Mouse (Mus musculus): ENCODE results near the gene Immp2l.
A peak's percentile ranks its signal among the peaks of the same experiment; 100 is the strongest.

Gene Immp2l

DNA sequence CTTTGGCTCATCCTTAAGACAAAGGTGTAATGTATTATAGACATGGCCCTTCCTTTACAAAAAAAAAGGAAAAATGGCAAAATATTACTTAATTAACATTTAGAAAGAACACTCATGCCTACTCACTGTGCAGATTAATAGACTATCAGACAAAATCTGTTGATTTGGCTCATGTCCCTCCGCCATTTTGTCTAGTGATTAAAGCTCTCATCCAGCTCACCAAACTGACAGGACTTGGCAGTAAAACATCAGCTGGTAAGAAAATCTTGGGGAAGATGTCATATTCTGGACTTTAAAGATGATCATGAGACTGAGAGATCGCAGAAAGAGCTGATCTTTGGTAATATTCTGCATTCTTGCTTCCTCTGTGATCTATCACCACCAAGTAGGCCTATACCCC, 293.5 kb downstream of the Immp2l start:
- DNase-seq (ENCODE audit: low read depth), result no peak

DNA sequence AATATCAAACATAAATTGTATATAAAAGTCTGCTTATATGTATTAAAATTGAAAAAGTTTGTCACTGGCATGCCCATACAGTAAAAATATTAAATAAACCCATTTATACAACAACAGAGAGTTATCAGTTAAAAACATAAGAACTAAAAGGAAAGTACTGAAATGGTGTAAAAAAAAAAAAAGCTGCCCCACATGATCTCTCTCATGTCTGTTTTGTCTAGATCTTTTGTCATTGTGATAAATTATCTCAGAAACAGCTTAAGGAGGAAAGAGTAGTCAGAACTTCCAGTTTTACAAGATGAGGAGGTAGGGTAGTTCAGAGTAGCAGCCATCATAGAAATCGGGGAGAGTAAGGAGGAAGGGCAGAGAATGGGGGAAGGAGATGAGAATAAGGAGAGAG, 298.1 kb downstream of the Immp2l start:
- DNase-seq (ENCODE audit: low read depth), result no peak

DNA sequence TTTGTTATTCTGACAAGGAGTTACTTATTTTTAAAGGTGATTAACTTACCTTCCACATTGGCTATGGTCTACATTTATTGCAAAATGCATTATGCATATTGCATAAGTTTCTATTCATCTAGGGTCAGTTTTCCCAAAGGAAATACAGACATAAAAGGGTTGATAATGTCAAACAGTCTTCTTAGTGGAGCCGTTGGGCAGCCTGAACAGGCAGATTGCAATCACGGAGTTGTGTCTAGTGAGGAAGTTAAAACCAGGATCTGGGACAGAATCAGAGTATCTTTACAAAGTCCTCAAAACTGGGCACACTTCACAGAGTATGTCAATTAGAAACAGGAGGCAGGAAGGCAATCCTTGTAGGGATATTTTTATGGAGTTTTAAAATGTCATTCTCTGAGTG, 300.5 kb downstream of the Immp2l start:
- DNase-seq (ENCODE audit: low read depth), result no peak

DNA sequence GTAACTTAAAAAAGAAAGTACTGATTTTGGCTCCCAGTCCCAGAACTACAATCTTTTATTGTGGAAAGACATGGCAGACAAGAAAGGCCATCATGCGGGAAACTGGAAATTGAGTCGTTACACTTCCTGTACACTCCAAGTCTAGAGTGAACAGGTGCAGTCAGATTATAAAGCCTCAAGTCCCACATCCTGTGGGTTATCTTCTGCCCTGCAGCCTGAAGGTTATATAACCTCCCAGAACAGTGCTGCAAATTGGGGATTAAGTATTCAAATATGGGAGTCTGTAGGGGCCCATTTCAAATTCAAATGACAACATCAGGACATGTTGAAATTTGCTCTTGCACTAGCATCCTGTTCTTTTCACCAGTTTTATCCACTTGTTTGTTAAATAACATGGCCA, 301.9 kb downstream of the Immp2l start:
- no peak for DNase-seq (ENCODE audit: low read depth)

DNA sequence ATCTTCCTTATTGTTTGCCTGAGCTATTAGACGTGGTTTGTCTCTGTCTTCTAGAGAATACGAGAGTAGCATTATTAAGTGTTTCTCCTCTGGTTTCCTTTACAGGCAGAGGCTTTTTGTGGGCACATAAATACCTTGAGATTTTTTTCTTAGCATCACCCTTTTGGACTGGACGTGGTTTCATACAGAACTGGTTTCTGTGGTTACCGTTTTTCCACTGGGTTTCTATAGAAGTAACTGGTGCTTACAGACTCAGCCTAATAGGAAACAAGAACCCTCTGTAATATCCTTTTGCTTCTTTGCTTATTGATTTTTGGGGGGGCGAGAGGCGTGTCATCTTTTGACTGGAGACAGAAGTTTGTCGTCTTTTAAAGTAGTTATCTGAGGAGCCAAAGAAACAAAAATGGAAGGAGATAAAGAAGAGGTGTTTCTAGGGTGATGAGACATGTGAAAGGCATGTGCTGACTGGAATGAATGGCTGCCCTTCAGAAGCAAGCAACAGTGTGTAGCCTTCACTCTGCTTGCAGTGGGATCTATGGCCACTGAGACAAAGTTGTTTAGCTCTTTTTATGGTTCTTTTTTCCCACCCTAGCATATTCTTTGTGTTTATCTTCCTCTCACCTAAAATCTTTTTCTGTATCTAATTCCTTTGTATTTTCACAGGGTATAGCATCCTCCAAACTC, 307.2 kb downstream of the Immp2l start:
- peak; percentile 5 for DNase-seq (ENCODE audit: low read depth)

DNA sequence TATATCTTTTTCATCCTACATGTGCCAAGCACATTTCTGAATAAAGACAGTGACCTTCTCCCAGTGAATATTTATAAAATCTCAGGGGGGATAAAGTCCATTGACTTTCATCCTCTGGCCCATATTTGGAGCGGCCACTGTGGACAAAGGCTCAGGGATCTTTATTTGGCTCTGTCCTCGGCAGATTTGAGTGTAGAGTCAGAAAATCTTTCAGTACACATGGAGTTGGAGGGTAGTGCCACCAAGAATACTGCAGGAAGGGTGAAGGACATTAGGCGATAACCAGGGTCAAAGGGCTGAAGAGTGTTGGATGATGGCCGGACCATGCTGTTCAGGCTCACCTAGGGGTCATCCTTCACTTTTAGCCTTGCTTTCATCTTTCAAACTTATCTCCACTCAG, 321.7 kb downstream of the Immp2l start:
- no peak for DNase-seq (ENCODE audit: low read depth)

DNA sequence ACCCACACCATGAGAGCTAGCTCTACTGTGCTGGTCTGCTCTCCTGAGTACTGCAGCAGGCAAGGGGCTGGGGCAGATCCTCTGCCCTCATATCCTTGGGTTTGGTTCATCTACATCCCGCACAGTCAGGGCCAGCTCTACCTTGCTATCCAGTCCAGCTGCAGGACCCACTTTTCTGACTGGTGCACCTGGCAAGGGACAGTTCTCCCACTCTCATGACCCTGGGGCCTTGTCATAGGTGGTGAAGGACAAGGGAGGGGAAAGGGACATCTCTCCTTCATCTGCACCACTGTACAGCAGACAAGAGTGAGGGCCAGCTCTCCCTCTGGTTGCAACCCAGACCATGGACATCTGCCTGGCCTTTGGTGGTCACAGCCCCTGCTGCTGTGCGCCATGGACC, 323.6 kb downstream of the Immp2l start:
- no peak for DNase-seq (ENCODE audit: low read depth)

DNA sequence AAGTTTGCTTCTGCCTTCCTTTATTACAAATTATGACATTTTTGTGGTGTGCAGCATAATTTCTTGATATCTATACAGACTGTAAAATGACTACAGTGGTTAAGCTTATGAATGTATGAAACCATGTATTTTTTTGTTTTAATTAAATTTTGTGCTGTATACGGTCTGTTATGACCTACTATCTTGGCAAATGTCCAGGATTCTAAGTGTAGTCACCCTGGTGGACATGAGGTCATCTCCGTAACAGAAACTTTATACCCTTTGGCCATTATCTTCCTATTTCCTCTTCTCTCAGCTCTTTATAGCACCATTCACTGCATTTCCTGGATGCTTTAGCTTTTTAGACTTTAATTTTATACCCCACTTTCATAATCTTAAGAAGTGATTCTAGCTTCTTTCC, 325.5 kb downstream of the Immp2l start:
- DNase-seq (ENCODE audit: low read depth), result no peak

DNA sequence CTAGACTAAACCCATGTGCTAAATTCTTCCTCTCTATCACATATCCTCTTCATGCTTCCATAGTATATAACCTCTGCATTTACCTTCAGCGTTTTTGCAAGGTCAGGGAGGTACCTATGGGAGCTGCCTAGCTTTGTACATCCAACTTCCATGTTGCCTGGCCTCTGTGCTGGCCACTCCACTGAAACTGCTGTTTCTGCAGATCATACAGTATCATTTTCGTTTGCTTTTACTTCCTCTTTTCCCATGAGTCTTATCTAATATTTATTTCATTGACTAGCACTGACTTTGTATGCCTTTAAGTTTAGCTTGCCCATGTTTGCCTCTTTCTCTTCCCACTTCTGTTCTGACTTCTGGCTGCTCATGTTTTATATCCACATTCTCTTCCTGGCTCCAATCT, 325.9 kb downstream of the Immp2l start:
- no peak for DNase-seq (ENCODE audit: low read depth)

DNA sequence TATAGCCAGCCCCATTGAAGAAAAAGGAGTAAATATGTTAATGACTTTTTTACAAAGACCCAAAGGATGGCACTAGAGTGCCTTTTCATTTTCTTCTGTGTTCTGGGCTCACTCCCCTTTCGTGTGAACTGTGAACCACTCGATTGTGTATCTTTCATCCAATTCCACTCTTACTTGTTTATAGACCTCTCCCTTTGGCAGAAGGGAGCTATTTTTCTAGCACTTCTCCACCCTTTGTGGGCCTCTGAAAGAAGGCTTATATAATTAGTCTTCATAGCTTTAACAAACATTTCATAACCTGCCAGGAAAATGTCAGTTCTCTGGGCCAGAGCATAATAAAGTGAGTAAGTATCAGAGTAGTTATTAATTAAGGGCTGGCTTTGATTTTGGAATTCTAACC, 327.4 kb downstream of the Immp2l start:
- DNase-seq (ENCODE audit: low read depth), result no peak

DNA sequence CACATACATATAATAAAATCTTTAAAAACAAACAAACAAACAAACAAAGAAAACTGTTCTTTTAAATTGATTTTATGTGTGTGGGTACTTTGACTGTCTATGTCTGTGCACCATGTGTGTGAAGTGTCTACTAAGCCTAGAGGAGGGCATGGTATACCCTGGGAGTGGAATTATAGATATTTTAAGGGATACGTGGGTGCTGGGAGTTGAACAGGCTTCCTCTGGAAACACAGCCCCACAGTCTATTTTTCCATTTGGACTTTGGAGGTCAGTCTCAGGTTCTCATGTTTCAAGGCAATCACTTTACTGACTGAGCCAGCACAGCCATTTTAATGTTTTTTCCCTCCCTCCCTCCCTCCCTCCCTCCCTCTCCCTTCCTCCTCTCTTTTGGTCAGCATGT, 331.0 kb downstream of the Immp2l start:
- DNase-seq (ENCODE audit: low read depth), result no peak

DNA sequence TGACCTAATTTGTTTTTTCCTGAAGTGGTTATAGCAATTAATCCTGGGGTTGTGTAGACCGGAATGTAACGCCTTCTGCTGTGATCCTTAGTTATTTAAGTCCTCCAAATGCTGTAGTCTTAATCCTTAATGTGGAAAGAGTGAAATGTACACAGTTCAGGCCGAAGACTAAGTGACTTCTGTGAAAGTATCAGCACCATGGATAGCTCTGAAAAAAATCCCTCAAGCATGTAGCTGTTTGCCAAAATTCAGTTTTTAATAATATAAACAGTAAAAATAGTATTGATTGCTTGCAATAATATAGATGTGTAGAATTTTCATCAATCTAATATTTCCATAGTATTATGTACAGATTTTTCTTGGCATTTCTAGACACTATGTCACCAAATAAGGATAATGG, 332.1 kb downstream of the Immp2l start:
- DNase-seq (ENCODE audit: low read depth), result no peak

DNA sequence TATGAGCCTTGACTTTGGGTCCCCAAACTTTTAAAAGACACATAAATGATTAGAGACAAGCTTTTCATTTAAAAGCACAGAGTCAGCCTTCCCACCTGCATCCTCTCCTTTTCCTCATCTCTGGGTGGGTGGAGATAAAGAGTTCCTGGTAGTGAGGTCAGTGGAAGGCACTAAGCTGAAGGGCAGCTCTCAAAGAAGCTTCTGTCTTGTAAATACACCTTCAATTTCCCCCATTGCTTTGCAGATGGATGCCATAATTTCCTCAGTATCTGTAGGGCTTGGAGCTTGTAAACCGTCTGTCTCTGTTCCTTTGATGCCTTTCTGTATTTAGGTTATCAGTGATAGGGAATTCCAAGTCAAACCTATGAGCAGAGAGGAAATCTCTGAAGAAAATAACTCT, 362.8 kb downstream of the Immp2l start:
- no peak for DNase-seq (ENCODE audit: low read depth)

DNA sequence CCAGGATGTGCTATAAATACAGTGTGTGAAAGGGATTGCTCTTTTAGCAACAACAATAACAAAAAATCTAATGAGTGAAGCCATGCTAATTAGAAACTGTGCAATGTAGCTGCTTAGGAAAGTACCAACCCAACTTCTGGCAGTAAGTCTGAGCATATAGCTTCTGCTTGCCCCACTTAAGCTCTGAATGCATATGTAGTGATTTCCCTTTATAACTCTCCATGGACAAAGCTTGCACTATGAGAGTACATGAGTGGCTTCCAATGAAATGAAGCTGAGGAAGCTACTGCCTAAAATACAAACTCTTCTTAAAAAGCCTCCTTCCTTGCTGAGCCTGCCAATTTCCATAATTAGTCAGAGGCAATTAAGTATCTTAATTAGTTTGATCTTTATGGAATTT, 370.3 kb downstream of the Immp2l start:
- no peak for DNase-seq (ENCODE audit: low read depth)

DNA sequence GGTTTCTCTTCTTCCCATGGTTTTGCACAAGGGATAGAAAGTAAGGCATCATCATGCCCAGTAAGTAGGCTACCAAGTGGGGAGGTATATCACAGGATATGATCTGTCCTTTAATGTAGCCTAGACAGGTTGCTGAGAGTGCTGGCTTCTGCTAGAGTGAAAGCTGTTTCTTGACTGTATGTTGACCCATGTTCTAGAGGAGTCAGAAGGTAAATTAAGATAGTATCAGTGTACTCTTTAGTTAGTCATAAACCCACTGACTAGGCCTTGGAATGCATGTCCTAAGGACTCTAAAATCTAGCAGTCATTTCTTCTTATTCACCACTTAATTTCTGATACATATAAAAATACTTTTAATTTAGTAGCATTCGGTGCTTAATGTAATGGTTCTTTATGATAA, 377.2 kb downstream of the Immp2l start:
- DNase-seq (ENCODE audit: low read depth), result no peak

DNA sequence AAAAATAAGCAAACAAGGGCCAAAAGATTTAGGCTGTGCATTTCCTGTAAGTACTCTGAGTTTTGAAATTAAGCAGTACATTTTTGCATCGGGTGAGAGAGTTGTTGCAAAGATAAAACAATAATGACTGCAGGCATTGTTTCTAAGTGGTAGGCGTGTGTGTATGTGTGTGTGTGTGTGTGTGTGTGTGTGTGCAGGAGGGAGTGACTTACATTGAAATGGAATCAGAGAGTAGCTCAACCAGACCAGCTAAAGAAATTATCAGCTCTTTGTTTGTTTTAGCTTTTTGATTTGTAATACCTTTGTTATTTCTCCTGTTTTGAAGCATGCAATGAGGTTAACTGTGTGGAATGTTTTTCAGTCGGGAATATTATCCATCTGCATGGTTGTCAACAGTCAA, 378.0 kb downstream of the Immp2l start:
- DNase-seq (ENCODE audit: low read depth), result no peak

DNA sequence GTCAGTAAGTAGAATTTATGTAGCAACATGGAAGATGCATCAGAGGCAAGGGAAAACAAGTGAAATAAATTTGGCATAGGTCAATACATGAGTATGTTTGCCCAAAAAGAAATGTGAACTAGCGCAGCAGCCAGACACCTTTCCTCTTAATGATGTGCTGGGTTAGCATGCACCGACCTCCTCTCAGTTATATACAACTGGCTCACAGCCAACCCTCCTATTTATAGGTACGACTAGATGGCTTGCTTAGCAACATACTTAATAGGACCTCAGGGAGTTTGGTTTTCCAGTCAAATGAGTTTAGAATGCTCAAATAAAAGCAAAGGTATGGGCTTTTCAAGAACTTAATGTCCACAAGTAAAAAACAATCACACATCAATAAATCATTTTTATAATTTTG, 385.5 kb downstream of the Immp2l start:
- DNase-seq (ENCODE audit: low read depth), result no peak

DNA sequence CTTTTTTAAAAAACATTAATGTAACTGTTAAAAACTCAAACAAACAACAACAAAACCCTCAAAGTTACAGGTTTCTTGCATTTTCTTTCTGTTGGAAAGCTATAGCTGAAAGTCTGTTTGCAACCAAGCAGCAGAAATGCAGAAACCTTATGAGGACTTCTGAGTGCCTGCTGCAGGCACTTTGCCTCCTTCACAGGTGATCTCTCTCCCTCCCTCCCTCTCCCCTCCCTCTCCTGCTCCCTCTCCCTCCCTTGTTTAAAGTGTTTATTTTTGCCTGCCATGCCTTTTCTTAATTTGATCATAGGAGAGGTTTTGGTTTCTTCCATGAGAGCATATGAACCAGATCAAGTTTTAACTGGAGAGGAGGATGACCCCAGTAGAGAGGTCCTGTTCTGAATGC, 392.7 kb downstream of the Immp2l start:
- DNase-seq (ENCODE audit: low read depth), result no peak

DNA sequence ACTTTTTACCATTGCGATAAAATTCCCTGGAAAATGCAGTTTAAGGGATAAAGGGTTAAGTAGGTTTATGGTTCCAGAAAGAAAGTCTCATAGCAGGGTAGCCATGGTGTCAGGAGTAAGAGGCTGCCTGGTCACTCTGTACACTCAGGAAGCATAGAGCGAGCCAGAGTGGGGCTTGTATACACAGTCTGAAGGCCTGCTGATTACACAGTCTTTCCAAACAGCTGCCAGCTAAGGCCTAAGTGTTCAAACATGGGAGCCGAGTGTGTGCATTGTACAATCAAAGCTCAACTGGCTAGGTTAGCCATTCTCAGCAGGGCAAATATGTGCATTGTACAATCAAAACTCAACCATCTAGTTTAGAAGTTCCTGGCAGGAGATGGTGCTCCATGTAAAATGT, 393.2 kb downstream of the Immp2l start:
- DNase-seq (ENCODE audit: low read depth), result no peak

DNA sequence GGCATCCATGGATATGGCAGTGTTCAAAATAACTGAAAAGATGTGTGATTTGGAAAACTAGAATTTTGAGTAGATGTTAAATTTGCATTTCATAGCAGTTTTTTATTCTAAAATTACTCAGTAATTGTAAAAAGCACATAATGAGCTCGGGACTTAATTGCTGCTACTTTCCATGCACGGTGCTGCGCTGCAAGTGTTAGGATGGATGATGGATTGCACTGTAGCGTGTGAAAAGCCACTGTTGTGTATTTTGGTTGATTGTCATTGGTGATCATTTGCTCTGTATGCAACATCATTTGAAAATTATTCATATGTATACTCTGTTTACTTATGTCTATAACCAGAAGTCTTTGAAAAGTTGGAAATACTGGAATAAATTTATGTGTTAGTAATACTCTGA, 394.1 kb downstream of the Immp2l start:
- no peak for DNase-seq (ENCODE audit: low read depth)

DNA sequence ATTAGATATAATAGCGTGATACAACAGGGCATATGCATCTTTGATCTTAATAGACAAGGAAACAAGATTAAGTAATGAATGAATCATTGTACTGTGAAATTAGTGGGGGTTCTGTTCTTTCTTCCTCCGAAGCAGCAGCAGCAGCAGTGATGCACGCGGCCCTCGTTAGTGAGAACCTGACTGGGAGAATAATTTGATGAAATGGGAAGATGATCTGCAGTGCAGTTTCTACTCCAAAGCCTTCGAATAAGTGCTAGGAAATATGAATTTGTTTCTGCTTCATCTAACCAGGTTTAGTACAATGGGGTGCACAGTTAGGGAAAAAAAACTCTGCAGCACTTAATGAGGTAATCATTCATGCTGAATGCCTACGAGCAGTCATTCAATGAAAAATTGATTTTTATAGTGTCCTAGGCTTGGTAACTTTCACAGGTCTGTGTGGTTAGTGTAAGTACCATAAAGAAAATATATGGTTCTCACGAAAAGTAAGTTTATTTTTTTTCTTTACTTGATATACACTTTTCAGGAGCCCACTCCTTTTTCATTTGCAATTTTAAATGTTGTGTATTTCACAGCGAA, 401.3 kb downstream of the Immp2l start:
- no peak for DNase-seq (ENCODE audit: low read depth)

DNA sequence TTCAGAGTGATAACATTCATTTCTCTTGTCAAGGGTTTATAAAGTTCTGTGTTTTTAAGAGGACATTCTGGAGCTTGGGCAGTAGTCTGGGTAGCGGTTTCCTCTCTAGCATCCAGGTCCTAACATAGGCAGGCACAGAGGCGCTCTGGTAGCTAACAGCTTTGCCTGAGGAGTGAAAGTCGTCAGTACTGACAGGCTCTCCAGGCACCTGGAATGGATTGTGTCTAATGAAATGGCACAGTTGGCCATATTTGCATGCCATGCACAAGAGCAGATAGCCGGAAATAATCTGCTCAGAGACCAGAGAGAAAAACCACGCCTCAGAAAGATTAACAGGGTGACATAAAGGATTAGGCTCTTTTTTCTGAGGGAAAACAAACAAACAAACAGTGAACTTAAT, 403.6 kb downstream of the Immp2l start:
- DNase-seq (ENCODE audit: low read depth), result no peak

DNA sequence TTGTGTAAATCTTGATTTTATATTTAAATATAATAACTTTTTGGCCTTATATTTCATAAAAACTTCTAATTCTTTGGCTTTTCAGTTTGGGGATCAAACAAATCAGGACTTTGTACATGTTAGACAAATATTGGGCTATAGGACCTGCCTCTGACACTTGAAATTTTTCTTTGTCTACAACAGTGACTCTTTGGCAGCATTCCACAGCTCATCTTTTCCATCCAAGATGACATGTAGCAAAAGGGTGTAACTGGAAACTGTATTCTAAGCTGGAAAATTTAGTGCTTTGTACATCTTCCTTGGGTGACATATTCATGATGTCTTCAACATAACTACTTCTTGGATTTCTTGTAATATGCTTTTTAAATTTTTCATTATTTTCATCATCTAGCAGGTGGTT, 404.9 kb downstream of the Immp2l start:
- no peak for DNase-seq (ENCODE audit: low read depth)

DNA sequence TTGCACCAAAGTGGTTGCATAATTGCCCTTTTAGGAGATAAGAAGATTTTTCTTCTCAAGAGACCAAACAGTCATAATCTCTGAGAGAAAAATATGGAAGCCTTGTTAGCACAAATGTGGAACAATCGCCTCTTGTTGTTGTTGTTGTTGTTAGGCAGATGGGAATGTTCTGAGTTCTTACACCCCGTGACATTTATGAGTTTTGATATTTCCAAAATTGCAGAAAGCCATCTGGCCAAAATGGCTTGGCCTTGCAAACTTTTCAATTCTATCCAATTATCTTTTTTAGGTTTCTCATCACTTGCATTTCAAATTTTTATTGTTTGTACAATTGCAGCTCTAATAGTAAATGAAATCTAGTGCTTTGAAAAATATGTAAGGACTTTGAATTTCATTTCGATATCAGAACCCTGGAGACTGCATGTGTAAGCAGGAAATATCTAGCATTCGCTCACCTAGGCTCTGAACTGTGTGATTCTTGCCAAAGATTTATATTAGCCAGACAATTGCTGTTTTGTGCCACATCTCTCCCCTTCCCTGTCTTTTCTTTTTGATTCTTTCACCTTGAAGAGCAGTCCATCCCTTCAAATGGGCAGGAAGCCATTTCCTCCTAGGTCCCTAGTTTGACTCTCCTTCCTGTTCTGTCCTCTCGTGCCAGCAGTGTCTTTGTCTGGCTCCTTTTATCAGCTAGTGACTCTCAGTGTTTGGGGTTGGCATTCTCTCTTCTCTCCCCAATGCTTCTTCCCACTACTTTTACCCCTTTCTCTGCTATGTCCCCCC, 412.5 kb downstream of the Immp2l start:
- DNase-seq (ENCODE audit: low read depth), result no peak
